Mouse (Mus musculus): ENCODE data around the gene Hoxd11.

DNA sequence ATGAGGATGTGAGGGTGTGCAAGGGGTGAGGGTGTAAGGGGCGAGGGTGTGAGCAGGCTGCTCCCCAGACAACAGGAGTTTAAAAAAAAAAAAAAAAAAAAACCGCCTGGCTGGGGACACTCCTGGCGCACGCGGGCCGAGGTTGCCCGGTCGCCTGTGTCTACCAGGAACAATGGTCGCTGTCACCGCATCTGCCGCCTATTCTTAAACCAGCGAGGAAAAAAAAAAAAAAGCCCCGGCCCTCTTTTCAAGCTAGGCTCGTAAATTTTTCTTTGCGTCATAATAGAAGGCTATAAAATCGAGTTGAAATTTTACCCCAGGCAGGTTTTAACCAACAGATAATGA, 53.9 kb downstream of the Hoxd11 start:
- no peak for TF ChIP-seq POLR2A (IDR thresholded peaks at IDR 0.05; ENCODE audit: control insufficient read depth, extremely low read depth, insufficient read depth, low read length, poor library complexity)
- TF ChIP-seq CTCF (IDR thresholded peaks at IDR 0.05; ENCODE audit: borderline replicate concordance, control insufficient read depth, extremely low read depth, insufficient read depth, low read length, poor library complexity) = no peak
